Comparison of ENCODE assay signal across 7 mouse cellular contexts in the genomic region with DNA sequence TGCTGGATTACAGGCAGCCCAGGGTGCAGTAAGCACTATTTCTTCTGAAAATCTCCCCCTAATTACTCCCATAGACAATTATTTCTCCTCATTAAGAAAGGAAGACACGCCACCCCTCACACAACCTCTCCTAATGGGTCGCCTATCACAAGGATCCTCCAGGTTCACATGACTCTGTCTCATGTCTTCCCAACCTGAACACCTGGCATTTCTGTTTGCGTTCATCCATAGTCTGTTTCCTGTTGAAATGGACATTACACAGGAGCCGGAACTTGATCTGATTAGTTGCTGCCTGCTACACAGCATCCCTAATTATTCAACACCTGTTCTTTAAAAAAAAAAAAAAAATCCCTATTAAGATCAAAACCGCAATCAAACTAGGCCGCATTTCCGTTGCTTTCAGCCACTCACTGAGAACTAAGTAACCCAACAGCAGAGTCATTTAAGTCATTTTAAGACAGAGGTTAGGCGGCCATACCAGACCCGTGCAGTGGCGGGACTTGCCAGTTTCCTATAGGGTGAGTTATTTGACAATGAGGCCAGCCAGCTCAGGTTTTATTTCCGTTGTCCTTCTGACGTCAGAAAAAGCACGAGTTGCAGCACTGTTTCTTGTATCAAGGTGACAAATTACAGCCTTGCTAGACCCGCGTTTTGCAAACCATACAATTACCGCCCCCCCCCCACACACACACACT. TPM values are rescaled to one million over a fixed set of nuclear protein-coding genes. Genes with fewer than 3 reads are reported as not detected.
DNase-seq lines count a peak whose midpoint lies in the region; ATAC-seq and TF ChIP-seq lines count a peak whose summit lies in the region.

No protein-coding gene starts in this region.

- peak; percentile 84 for DNase-seq in 416B (ENCODE audit: low read depth)
- DNase-seq in CD4-positive, CD25-positive, alpha-beta regulatory T cell, adult 2 months (ENCODE audit: low read depth, low spot score) = peak; percentile 90
- DNase-seq in hindbrain, embryonic 10.5 days (ENCODE audit: low spot score) = peak; percentile 59
- DNase-seq in retina, postnatal 1 day = peak; percentile 68

- 11% methylated on average over 16 of the region's 16 CpGs for WGBS in hindbrain, embryonic 10.5 days
- 16% methylated on average over 16 of the region's 16 CpGs for WGBS in lung, embryonic 15.5 days

- peak overlapping the region; percentile 77 for H3K4me3 ChIP-seq in cortical plate, adult 2 months (ENCODE audit: insufficient read depth, low read length)
- H3K4me3 ChIP-seq in hindbrain, embryonic 10.5 days = peak overlapping the region; percentile 94
- H3K4me3 ChIP-seq in lung, embryonic 15.5 days = peak overlapping the region; percentile 79

- no peak for TF ChIP-seq POLR2A in cortical plate, adult 2 months (IDR thresholded peaks at IDR 0.05; ENCODE audit: extremely low read depth, insufficient read depth, low read length)

- H3K9me3 ChIP-seq in hindbrain, embryonic 10.5 days = peaks cover 22% of the 10 kb centered on the region
- H3K9me3 ChIP-seq in lung, embryonic 15.5 days = no peaks in the 10 kb centered on the region

- H3K4me2 ChIP-seq in lung, embryonic 15.5 days = peak overlapping the region; percentile 93

- no peak overlapping the region for H3K27ac ChIP-seq in cortical plate, adult 2 months (ENCODE audit: insufficient read depth, low read length)
- peak overlapping the region; percentile 100 for H3K27ac ChIP-seq in hindbrain, embryonic 10.5 days
- H3K27ac ChIP-seq in lung, embryonic 15.5 days = peak overlapping the region; percentile 96

- 0 out of 2 replicates have a peak, but pooled peaks cover 2% of the 10 kb centered on the region for H3K4me1 ChIP-seq in cortical plate, adult 2 months (ENCODE audit: control insufficient read depth, insufficient read depth, low read length)
- H3K4me1 ChIP-seq in hindbrain, embryonic 10.5 days (replicated peaks) = peaks cover 41% of the 10 kb centered on the region
- peaks cover 25% of the 10 kb centered on the region; the same call in 1 of the 2 replicates for H3K4me1 ChIP-seq in lung, embryonic 15.5 days

- H3K27me3 ChIP-seq in hindbrain, embryonic 10.5 days (ENCODE audit: insufficient read depth, poor library complexity, severe bottlenecking) = no peaks in the 10 kb centered on the region
- H3K27me3 ChIP-seq in lung, embryonic 15.5 days = peaks cover 13% of the 10 kb centered on the region; the same call in 1 of the 2 replicates

- peak overlapping the region; percentile 73 for H3K9ac ChIP-seq in lung, embryonic 15.5 days

- TF ChIP-seq CTCF in cortical plate, adult 2 months (IDR thresholded peaks at IDR 0.05; ENCODE audit: extremely low read depth, insufficient read depth, low read length) = no peak

- peaks cover 44% of the 10 kb centered on the region for H3K36me3 ChIP-seq in hindbrain, embryonic 10.5 days
- H3K36me3 ChIP-seq in lung, embryonic 15.5 days = peaks cover 5% of the 10 kb centered on the region; the same call in 1 of the 2 replicates

- ATAC-seq in lung, embryonic 15.5 days (ENCODE audit: borderline replicate concordance, extremely low read depth, low FRiP score, low TSS enrichment) = no peak
- ATAC-seq in frontal cortex, adult (ENCODE audit: low TSS enrichment) = no peak

RNA-seq across cellular contexts. Expression of a gene that starts 2.3 kb away (rescaled TPM):
- 57.3 and 59.2 TPM in 2 replicates for polyA plus RNA-seq in cortical plate, adult 2 months (2012; rRNA removed)
- 109 and 113 TPM in 2 replicates for polyA plus RNA-seq in hindbrain, embryonic 10.5 days (2016; fragmentation: Nextera tagmentation; extraction: Ambion mirVana)
- 56.4 and 62.0 TPM in 2 replicates for polyA plus RNA-seq in lung, embryonic 15.5 days (2015; fragmentation: Nextera tagmentation; extraction: Ambion mirVana)

RNA-seq across cellular contexts. Expression of a gene that starts 59.1 kb away (rescaled TPM):
- 52.4 and 58.6 TPM in 2 replicates for polyA plus RNA-seq in cortical plate, adult 2 months (2012; rRNA removed)
- polyA plus RNA-seq in hindbrain, embryonic 10.5 days (2016; fragmentation: Nextera tagmentation; extraction: Ambion mirVana) = 135 and 156 TPM in 2 replicates
- 131 and 138 TPM in 2 replicates for polyA plus RNA-seq in lung, embryonic 15.5 days (2015; fragmentation: Nextera tagmentation; extraction: Ambion mirVana)
